Mouse (Mus musculus): ENCODE results near the gene Aldh4a1.

- TF ChIP-seq CTCF (IDR thresholded peaks at IDR 0.05; ENCODE audit: low read depth) = no peak
- no peak for TF ChIP-seq EP300 (IDR thresholded peaks at IDR 0.05; ENCODE audit: low read depth)
Measured at GRCm38 (mm10) chr4:139650907-139651306, 28.2 kb downstream of the Aldh4a1 start.
